Mouse (Mus musculus): ENCODE results near the gene Gxylt1.
"Not testable (repeated sequence)": the region's sequence is repeated elsewhere in the genome, so short reads cannot be mapped to it uniquely, and the experiment has no call there.

Gxylt1 gene

GRCm38 (mm10) chr15:93263566-93263965 lies 11.4 kb downstream of the Gxylt1 start:
- DNase-seq (ENCODE audit: low spot score in 2 of 2) = no peak

- DNase-seq (ENCODE audit: low spot score in 2 of 2) = no peak
Measured at GRCm38 (mm10) chr15:93262818-93263217, 12.2 kb downstream of the Gxylt1 start.

GRCm38 (mm10) chr15:93262274-93262673 lies 12.7 kb downstream of the Gxylt1 start:
- no peak for DNase-seq (ENCODE audit: low spot score in 2 of 2)

- DNase-seq (ENCODE audit: low spot score in 2 of 2) = no peak
Measured at GRCm38 (mm10) chr15:93259933-93260332, 15.0 kb downstream of the Gxylt1 start.

GRCm38 (mm10) chr15:93255295-93255694 lies 19.7 kb downstream of the Gxylt1 start:
- DNase-seq (ENCODE audit: low spot score in 2 of 2) = no peak

GRCm38 (mm10) chr15:93253172-93253571 lies 21.8 kb downstream of the Gxylt1 start:
- DNase-seq (ENCODE audit: low spot score in 2 of 2) = no peak

- peak in 1 of 2 experiments; percentile 19 for DNase-seq (ENCODE audit: low spot score in 2 of 2)
Measured at GRCm38 (mm10) chr15:93252396-93252795, 22.6 kb downstream of the Gxylt1 start.

- peak in 1 of 2 experiments; percentile 47 for DNase-seq (ENCODE audit: low spot score in 2 of 2)
Measured at GRCm38 (mm10) chr15:93251553-93252250, 23.3 kb downstream of the Gxylt1 start.

GRCm38 (mm10) chr15:93243202-93243601 lies 31.8 kb downstream of the Gxylt1 start:
- DNase-seq (ENCODE audit: low spot score in 2 of 2) = no peak

- DNase-seq (ENCODE audit: low spot score in 2 of 2) = not testable (repeated sequence)
Measured at GRCm38 (mm10) chr15:93236456-93236855, 38.5 kb downstream of the Gxylt1 start.

- no peak for DNase-seq (ENCODE audit: low spot score in 2 of 2)
Measured at GRCm38 (mm10) chr15:93229028-93229427, 46.0 kb downstream of the Gxylt1 start.

GRCm38 (mm10) chr15:93228375-93228774 lies 46.6 kb downstream of the Gxylt1 start:
- DNase-seq (ENCODE audit: low spot score in 2 of 2) = no peak

GRCm38 (mm10) chr15:93227764-93228079 lies 47.3 kb downstream of the Gxylt1 start:
- peak in 1 of 2 experiments; percentile 34 for DNase-seq (ENCODE audit: low spot score in 2 of 2)

- no peak for DNase-seq (ENCODE audit: low spot score in 2 of 2)
Measured at GRCm38 (mm10) chr15:93226930-93227763, 47.8 kb downstream of the Gxylt1 start.

GRCm38 (mm10) chr15:93222475-93222874 lies 52.5 kb downstream of the Gxylt1 start:
- DNase-seq (ENCODE audit: low spot score in 2 of 2) = no peak

- no peak for DNase-seq (ENCODE audit: low spot score in 2 of 2)
Measured at GRCm38 (mm10) chr15:93212617-93213016, 62.4 kb downstream of the Gxylt1 start.

GRCm38 (mm10) chr15:93204861-93205260 lies 70.1 kb downstream of the Gxylt1 start:
- DNase-seq (ENCODE audit: low spot score in 2 of 2) = no peak

GRCm38 (mm10) chr15:93201956-93202355 lies 73.0 kb downstream of the Gxylt1 start:
- DNase-seq (ENCODE audit: low spot score in 2 of 2) = no peak

- no peak for DNase-seq (ENCODE audit: low spot score in 2 of 2)
Measured at GRCm38 (mm10) chr15:93191387-93192145, 83.4 kb downstream of the Gxylt1 start.
